Mouse (Mus musculus): ENCODE results near the gene Magee1. TPM values are rescaled to one million over a fixed set of nuclear protein-coding genes. Genes with fewer than 3 reads are reported as not detected.
"Not testable (repeated sequence)": the region's sequence is repeated elsewhere in the genome, so short reads cannot be mapped to it uniquely, and the experiment has no call there.

Magee1 gene
- total RNA-seq (2021): 100 to 1,000 TPM; 141 to 152 TPM

DNA sequence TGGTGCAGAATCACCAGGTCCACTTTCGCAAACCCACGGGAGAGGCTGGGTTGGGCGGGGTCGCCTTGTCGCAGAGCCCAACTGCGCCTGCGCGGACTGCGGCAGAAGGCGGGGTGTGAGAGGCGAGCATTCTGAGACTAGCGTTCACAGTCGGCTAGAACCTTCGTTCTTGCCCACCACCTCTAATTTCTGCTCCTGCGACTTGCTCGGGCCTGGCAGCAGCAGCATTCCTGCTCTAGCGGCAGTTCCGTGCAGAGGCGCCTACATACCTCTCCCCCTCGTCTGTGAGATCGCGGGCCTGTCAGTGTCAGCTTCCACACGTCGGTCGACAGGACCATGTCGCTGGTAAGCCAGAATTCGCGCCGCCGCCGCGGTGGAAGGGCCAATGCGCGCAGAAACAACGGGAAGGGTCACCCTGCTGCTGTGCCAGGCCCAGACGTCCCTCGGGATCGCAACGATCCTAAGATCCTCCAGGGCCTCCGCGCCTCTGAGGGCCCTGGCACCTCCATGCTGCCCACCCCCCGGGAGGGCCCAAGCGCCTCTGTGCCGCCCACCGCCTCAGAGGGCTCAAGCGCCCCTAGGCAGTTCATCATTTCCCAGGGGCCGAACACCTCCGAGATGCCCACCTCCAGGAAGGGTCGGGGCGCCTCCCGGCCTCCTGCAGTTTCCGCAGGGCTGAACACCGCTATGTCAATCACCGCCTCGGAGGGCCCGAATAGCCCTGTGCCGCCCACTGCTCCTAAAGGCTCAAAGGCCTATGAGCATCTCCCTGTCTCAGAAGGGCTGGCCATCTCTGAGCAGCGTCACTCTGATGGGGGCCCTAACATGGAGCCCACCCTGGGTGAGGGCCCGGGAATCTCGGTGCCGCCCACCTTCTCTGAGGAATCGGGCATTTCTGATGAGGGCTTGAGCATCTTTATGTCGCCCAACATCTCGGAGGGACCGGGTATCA is at the start of gene Magee1:
Magee1 (plus strand) TSS at position 104 of the 952 bp plus-strand sequence.
- peak; percentile 84 to 87 for DNase-seq (ENCODE audit: low spot score in 2 of 2)
- intact Hi-C loops (cut with DNase I): no loop called here

GRCm38 (mm10) chrX:105079151-105079550 is 41.0 kb upstream of the Magee1 start:
- DNase-seq (ENCODE audit: low spot score in 2 of 2): no peak
- intact Hi-C loops (cut with DNase I): no loop called here

DNA sequence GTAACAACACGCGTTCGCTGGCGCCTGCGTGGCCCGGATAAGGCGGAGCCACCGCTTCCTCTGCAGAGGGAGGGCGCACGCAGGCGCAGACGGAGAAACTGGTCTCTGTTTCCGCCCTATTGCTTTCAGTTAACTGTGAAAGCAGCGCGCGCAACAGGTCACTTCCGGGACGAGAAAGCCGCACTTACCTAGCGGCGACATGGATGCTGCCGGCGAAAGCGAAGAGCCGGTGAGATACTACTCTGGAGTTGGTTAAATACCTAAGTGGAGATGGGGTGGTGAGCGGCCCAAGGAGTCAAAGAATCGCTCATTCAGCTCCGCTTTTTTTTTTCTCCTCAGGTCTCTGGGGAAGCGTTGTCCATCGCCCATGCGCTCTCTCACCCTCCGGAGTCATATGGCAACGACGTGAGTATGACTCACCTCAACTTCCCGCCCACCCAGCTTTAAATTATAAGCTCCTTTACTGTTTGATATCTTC is 40.5 kb upstream of the Magee1 start, which contains the start of gene Pbdc1:
Pbdc1 (plus strand) TSS at position 142 of the 478 bp plus-strand sequence.
- DNase-seq (ENCODE audit: low spot score in 2 of 2): peak; percentile 85 to 94
- intact Hi-C loops (cut with DNase I): no loop called here

GRCm38 (mm10) chrX:105080096-105080495 is 40.1 kb upstream of the Magee1 start:
- intact Hi-C loops (cut with DNase I): no loop called here
- no peak for DNase-seq (ENCODE audit: low spot score in 2 of 2)

GRCm38 (mm10) chrX:105083013-105083412 is 37.2 kb upstream of the Magee1 start:
- DNase-seq (ENCODE audit: low spot score in 2 of 2); intact Hi-C loops (cut with DNase I): not testable (repeated sequence)

DNA sequence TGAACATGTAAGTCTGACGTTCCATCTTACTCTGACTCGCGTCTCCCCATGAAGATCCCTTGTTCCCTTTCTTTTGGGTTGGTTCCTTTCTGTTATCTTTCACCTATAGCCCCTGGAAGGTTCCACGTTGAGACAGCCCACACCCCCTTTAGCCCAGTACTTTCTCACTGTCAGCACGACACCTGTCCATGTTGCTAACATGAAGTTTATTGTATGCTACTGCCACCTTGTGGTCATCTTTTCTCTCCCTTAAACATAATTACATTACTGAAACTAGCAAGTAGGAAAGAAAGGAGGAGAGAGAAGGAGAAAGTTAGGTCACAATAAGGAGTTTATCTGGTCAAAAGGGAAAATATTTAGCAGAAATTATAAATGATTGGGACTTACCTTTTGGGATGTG is 16.0 kb upstream of the Magee1 start:
- intact Hi-C loops (cut with DNase I): no loop called here
- no peak for DNase-seq (ENCODE audit: low spot score in 2 of 2)

GRCm38 (mm10) chrX:105114994-105115393 is 5.2 kb upstream of the Magee1 start:
- intact Hi-C loops (cut with DNase I): no loop called here
- DNase-seq (ENCODE audit: low spot score in 2 of 2): no peak

GRCm38 (mm10) chrX:105121227-105121865 is 1.2 kb downstream of the Magee1 start:
- intact Hi-C loops (cut with DNase I): no loop called here
- DNase-seq (ENCODE audit: low spot score in 2 of 2): peak; percentile 61 to 75

GRCm38 (mm10) chrX:105124903-105125302 is 4.7 kb downstream of the Magee1 start:
- intact Hi-C loops (cut with DNase I): no loop called here
- DNase-seq (ENCODE audit: low spot score in 2 of 2): no peak

- intact Hi-C loops (cut with DNase I): no loop called here
- peak in 1 of 2 experiments; percentile 4 for DNase-seq (ENCODE audit: low spot score in 2 of 2)
These were observed 31.8 kb downstream of the Magee1 start for GRCm38 (mm10) chrX:105151872-105152461.

DNA sequence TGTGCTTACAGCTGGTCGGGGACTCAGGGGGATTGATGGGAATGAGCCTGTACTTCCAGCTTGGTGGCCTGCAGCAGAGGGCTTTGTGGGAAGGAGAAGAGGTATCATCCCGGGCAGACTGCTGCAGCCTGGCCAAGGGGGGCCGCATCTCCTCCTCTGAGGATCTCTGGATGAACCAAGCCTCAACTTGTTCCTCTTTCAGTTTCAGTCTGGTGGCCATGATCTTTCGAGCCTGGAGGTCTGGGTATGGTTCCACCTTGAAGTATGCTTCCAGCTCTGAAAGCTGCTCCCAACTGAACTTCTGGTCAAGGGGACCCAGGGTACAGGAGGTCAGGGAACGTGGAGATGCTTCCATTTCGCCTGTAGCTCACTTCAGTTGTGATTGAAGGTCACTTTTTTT is 44.8 kb downstream of the Magee1 start:
- intact Hi-C loops (cut with DNase I); DNase-seq (ENCODE audit: low spot score in 2 of 2): not testable (repeated sequence)

DNA sequence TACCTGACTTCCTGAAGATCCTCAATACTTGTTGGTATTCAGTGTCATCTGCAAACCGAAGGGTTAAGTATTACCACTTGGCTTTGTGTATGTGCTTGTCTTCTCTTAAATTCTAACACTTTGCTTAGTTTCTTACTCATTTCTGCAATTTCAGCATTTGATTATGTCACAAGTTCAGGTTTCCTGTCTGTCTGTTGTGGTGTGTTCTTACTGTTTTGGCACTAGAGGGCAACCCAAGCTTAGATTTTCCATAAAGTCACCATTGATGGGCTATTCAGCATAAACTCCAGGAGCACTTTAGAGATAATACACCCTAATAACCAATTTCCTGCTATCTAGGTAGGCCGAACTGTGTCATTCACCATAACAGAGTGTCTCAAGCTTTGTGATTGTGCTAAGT is 47.0 kb downstream of the Magee1 start:
- intact Hi-C loops (cut with DNase I): no loop called here
- no peak for DNase-seq (ENCODE audit: low spot score in 2 of 2)

Other genes starting within 250 kb of the Magee1 start
- 10 to 100 TPM; 18.5 to 19.0 TPM for gene Pbdc1, start 40.6 kb upstream of the Magee1 start, total RNA-seq (2021)

Measured in left cerebral cortex, postnatal 36 days (tissue).